Mouse (Mus musculus) heart, embryonic 10.5 days (tissue): Measurements from ENCODE around the gene Mum1. TPM values are rescaled to one million over a fixed set of nuclear protein-coding genes. Genes with fewer than 3 reads are reported as not detected.

ENCODE experiments used
- DNase-seq: peaks from one replicate; pipeline ENCODE4 v3.0.0-alpha.2; 2017; ENCODE audit warnings: low spot score
- H3K27ac ChIP-seq: fragments of 300-500 bp; sonication (generic); 2 replicates; pipeline ENCODE4 v1.5.1; 2016; ENCODE audit warnings: mild to moderate bottlenecking
- H3K27me3 ChIP-seq: fragments of 300-500 bp; sonication (generic); 2 replicates; pipeline ENCODE4 v1.6.1; 2016; ENCODE audit warnings: mild to moderate bottlenecking; ENCODE audit not compliant: poor library complexity, insufficient read depth, severe bottlenecking
- H3K36me3 ChIP-seq: fragments of 300-500 bp; sonication (generic); 2 replicates; pipeline ENCODE4 v1.6.1; 2016; ENCODE audit warnings: mild to moderate bottlenecking, moderate library complexity
- H3K4me1 ChIP-seq: fragments of 300-500 bp; sonication (generic); 2 replicates; pipeline ENCODE4 v1.6.1; 2016; ENCODE audit warnings: mild to moderate bottlenecking
- H3K4me3 ChIP-seq: fragments of 300-500 bp; sonication (generic); 2 replicates; pipeline ENCODE4 v1.5.1; 2016; ENCODE audit warnings: mild to moderate bottlenecking, moderate library complexity
- H3K9me3 ChIP-seq: fragments of 300-500 bp; sonication (generic); 2 replicates; pipeline ENCODE4 v1.6.1; 2016; ENCODE audit warnings: mild to moderate bottlenecking, moderate library complexity
- WGBS: fragments of 180-500 bp; shearing (Covaris S2); methylation state at CpG from one replicate; pipeline ENCODE4 v1.1.7; 2016; 5-methylcytosine and 5-hydroxymethylcytosine counted together
- polyA plus RNA-seq: library from polyadenylated mRNA; unstranded; fragments of >200 nt; fragmentation: Nextera tagmentation; extraction: Ambion mirVana; gene quantifications from 2 replicates; pipeline ENCODE4 v1.2.1, GENCODE M21; 2016

Gene Mum1
- 56.4 and 76.5 TPM in 2 replicates for polyA plus RNA-seq

DNA sequence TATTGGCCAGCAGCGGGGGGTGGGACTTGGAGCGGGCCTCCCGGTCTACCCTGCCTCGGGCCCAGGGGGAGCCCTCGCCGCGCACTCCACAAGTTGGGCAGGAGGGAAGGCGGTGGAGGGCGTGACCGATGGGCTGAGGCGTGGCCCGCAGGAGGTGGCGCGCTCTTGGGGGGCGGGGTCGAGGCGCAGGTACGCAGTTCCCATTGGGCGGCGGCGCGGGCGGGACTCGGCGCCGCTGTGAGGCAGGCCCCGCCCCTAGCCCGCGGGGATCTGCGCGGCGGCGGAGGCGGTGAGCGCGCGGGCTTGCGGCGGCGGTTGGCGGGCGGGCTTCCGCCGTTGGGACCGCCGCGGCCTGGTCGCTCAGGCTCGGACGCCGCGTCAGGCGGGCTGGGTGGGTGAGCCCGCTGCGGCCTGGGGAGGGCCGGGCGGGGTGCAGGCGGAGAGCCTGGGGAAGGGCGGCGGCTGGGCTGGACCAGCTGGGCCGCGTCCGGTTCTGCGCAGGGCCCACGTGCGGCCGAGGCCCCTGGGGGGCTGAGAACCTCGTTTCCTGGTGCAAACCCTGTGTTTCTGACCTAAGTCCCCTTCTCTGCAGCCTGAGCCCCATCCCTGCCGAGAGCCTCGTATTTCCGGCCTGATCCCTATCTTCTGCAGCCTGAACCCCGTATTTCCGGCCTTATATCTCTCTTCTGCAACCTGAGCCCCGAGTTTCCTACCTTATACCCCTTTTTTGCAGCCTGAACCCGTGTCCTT lies at the start of gene Mum1:
TSS of gene Mum1 (plus strand) at position 19 of the 750 bp plus-strand sequence.
- peak; percentile 100 for DNase-seq
- peaks cover 38% of the 10 kb centered on the region for H3K4me1 ChIP-seq
- WGBS, result 0% methylated on average over 74 of the region's 75 CpGs
- H3K36me3 ChIP-seq, result peaks cover 27% of the 10 kb centered on the region
- peak within 1 kb of the TSS; percentile 96 for H3K27ac ChIP-seq
- no peaks in the 10 kb centered on the region for H3K27me3 ChIP-seq
- H3K9me3 ChIP-seq, result no peaks in the 10 kb centered on the region
- peak within 1 kb of the TSS; percentile 88 for H3K4me3 ChIP-seq

DNA sequence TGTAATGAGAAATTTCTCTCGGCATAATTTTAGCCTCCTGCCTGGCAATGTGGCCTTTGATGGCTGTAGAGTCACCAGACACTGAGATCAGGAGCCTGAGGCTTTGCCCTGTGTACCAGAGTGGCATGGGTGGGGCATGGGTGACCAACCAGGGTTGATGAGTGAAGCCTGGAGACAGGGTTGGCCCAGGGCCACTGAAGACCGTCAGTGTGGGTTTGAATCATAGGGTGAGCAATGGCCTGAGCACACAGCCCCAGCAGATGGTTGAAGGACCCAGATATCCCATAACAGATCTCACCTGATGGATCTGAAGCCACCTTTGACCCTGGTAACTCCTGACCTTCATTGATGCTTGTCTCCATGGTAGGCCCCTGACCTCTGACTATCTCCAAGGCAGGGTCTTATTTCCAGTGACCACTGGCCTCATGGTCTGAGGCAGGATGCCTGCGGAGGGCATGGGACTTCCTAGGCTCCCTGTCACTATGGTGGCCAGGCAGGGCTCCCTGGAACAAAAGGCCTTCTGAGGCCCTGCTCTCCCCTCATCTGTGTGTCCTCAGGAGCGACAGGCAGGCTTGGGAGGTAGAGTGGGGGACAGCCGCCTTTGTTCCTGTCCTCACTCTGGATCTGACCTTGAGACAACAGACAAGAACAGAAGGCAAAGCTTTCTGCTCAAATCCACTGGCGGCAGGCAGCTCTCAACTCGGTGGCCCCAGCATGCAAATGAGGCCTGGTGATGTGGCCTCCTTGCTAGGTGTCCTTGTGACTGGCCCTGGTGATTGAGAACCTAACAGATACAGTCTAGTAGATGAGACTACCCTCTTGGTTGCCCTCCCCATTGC lies 48.6 kb upstream of the Mum1 start:
- Histone ChIP-seq H3K9me3 (no peaks in the 10 kb centered on the region), H3K4me1 (peaks cover 64% of the 10 kb centered on the region), H3K4me3 (no peak overlapping the region), H3K36me3 (peaks cover 5% of the 10 kb centered on the region; the same call in 1 of the 2 replicates), H3K27me3 (peaks cover 16% of the 10 kb centered on the region), H3K27ac (peak overlapping the region; percentile 93)
- no peak for DNase-seq
- 58% methylated on average over 7 of the region's 7 CpGs for WGBS

DNA sequence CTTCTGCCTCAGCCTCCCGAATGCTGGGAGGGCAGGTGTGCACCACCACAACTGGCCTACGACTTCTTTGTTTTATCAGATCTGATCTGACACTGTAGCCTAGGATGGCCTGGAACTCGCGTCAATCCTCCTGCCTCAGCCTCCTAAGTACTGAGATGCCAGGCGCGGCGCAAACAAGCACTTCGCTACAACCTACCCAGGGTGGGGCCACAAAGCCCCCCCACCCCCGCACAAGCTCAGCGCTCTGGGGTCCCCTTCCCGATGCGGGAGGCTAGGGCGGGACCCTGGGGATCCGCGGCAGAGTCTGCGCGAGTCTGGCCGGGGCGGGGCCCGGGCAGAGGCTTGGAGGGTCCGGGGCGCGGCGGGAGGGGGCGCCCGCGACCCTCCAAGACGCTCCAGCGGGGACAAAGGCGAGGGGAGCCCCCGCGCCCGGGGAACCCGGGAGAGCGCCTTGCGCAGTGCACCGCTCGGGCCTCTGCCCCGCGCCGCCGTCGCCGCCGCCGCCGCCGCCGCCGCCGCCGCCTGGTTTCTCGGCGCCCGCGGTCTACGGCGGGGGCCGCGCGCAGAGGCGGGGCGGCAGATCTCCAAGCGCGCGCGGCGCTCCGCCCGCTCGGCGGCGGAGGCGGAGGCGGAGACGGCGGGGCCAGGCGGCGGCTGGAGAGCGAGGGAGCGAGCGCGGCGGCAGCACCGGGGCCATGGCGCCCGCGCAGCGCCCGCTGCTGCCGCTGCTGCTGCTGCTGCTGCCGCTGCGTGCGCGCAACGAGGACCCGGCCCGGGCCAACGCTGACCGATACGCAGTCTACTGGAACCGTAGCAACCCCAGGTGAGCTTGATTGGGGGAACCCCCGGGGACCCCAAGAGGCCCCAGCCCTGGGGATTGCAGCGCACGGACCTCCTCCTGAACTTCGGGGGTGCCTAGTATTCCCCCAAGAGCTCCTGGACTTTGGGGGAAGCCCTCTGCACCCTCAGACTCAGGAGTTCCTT lies 46.9 kb upstream of the Mum1 start, which contains the start of gene Efna2:
TSS of gene Efna2 (plus strand) at position 415 of the 984 bp plus-strand sequence.
- Histone ChIP-seq H3K36me3 (peaks cover 16% of the 10 kb centered on the region), H3K4me3 (peak within 1 kb of the TSS; percentile 81), H3K27me3 (peaks cover 22% of the 10 kb centered on the region), H3K9me3 (no peaks in the 10 kb centered on the region), H3K4me1 (peaks cover 60% of the 10 kb centered on the region), H3K27ac (peak within 1 kb of the TSS; percentile 93)
- WGBS, result 8% methylated on average over 92 of the region's 106 CpGs
- no peak for DNase-seq

DNA sequence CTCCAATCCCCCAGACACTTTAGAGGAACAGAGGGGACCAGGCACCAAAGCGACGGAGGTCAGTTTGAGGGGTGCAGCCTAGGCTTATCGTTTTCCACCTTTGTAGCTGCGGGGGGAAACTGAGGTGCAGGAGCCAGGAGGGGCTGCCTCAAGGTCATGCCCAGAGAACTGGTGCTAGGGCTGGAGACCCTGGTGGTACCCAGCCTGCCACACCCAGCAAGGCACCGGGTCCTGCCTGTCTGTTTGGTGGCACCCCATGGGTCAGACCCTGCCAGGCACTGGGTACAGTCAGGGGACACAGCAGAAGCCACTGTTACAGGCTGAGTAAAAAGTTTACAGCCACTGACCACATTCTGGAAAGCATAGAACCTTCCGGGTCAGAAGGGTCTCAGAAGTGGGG lies 45.9 kb upstream of the Mum1 start:
- DNase-seq, result no peak
- peak overlapping the region; percentile 93 for H3K27ac ChIP-seq

DNA sequence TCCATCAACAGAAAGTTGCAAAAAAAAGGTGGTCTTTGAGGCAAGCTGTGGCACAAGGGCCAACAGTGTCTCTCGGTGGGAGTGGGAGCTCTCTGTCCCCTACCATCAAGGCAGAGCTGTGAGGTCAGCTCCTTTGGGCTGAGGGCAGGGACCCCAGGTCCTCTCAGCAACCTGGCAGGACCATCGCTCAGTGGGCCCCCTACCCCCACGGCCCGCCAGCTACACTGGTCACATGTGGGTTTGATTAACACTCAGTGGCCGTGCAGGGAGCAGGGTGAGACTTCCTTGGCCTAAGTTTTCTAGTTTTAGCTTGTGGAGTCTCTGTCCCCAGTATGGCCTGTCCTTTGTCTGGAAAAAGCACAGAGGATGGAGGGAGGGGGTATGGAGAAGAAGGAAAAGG lies 45.4 kb upstream of the Mum1 start:
- no peaks in the 10 kb centered on the region for H3K9me3 ChIP-seq
- 54% methylated on average over 5 of the region's 5 CpGs for WGBS
- H3K4me1 ChIP-seq, result peaks cover 55% of the 10 kb centered on the region
- H3K27ac ChIP-seq, result peak overlapping the region; percentile 93
- no peak for DNase-seq
- H3K36me3 ChIP-seq, result peaks cover 13% of the 10 kb centered on the region
- H3K27me3 ChIP-seq, result peaks cover 34% of the 10 kb centered on the region
- H3K4me3 ChIP-seq, result peak overlapping the region; percentile 81

More for the DNA sequence above, 45.9 kb upstream of the Mum1 start:
- 51% methylated on average over 6 of the region's 6 CpGs for WGBS
- H3K36me3 ChIP-seq, result peaks cover 13% of the 10 kb centered on the region
- no peaks in the 10 kb centered on the region for H3K9me3 ChIP-seq
- H3K4me3 ChIP-seq, result peak overlapping the region; percentile 81
- peaks cover 55% of the 10 kb centered on the region for H3K4me1 ChIP-seq
- H3K27me3 ChIP-seq, result peaks cover 29% of the 10 kb centered on the region

DNA sequence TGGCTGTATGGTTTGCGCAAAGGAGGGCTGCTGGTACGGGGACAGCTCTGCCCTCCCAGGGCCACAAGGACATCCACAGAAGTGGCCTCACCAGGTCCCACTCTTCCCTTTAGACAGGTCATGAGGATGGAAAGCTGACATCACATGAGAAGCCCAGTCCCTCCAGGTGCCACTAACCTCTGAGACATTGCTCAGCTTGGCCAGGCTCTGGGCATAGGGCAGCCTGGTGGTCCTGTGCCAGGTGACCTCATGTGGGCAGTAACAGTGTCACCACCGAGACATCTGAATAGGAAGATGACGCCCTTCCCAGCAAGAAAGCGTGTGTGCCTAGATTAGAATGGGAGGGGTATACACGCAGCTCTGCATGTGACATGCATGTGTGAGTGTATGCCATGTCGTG lies 43.7 kb upstream of the Mum1 start:
- H3K4me1 ChIP-seq, result peaks cover 51% of the 10 kb centered on the region
- no peak for DNase-seq
- H3K27ac ChIP-seq, result no peak overlapping the region
- peaks cover 51% of the 10 kb centered on the region for H3K27me3 ChIP-seq
- H3K36me3 ChIP-seq, result peaks cover 22% of the 10 kb centered on the region
- H3K9me3 ChIP-seq, result no peaks in the 10 kb centered on the region
- WGBS, result 90% methylated on average over 7 of the region's 7 CpGs
- H3K4me3 ChIP-seq, result no peak overlapping the region

DNA sequence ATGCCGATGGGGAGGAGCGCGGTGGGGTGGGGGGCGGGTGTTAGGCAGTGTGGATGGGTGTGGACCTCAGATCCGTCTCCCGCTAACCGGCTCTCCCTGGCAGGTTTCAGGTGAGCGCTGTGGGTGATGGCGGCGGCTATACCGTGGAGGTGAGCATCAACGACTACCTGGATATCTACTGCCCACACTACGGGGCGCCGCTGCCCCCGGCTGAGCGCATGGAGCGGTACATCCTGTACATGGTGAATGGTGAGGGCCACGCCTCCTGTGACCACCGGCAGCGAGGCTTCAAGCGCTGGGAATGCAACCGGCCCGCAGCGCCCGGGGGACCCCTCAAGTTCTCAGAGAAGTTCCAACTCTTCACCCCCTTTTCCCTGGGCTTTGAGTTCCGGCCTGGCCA lies 39.6 kb upstream of the Mum1 start:
- no peak for DNase-seq
- Histone ChIP-seq H3K9me3 (no peaks in the 10 kb centered on the region), H3K36me3 (peaks cover 38% of the 10 kb centered on the region), H3K4me1 (peaks cover 30% of the 10 kb centered on the region), H3K27me3 (peaks cover 76% of the 10 kb centered on the region), H3K27ac (no peak overlapping the region), H3K4me3 (no peak overlapping the region)
- WGBS, result 40% methylated on average over 27 of the region's 27 CpGs

DNA sequence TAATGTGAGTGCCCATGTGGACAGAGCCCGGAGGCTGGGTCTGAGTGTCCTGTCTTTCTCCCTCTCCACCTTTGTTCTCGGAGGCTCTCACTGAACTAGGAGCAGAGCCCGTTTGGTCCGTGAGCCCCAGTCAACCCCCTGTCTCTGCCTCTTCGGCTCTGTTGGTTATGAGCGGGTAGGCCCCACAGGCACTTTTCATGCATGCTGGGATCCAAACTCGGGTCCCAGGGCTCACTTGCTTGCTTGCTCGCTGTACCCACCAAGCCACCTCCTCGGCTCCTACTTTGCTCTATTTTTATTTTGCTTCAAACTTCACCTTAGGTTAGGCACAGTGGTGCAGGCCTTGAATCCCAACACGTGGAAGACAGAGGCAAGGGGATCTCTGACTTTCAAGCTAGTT lies 38.5 kb upstream of the Mum1 start:
- peaks cover 85% of the 10 kb centered on the region for H3K27me3 ChIP-seq
- peaks cover 35% of the 10 kb centered on the region for H3K36me3 ChIP-seq
- peaks cover 30% of the 10 kb centered on the region for H3K4me1 ChIP-seq
- no peak overlapping the region for H3K4me3 ChIP-seq
- WGBS, result 90% methylated on average over 10 of the region's 10 CpGs
- no peak for DNase-seq
- no peaks in the 10 kb centered on the region for H3K9me3 ChIP-seq
- no peak overlapping the region for H3K27ac ChIP-seq

DNA sequence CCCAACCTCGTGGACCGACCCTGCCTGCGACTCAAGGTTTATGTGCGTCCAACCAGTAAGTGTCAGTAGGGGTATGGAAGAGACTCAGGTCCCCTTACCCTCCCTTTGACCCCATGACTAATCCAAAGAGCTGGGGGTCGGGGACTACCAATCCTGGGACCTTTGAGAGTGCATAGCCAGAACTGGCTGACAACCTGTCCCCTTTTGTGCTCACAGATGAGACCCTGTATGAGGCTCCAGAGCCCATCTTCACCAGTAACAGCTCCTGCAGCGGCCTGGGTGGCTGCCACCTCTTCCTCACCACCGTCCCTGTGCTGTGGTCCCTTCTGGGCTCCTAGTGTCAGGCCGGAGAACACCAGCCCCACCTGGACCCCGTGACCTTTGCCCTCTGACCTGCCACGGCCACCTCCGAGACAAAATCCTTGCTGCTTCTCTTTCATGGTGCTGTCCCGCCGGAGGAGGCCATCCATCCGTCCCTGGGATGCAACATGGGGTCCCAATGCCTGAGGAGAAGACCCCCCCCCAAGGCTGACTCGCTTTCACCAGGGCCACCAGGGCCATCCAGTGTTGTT lies 37.7 kb upstream of the Mum1 start:
- Histone ChIP-seq H3K4me1 (peaks cover 34% of the 10 kb centered on the region), H3K9me3 (no peaks in the 10 kb centered on the region), H3K27me3 (peaks cover 93% of the 10 kb centered on the region), H3K36me3 (peaks cover 29% of the 10 kb centered on the region), H3K27ac (no peak overlapping the region), H3K4me3 (no peak overlapping the region)
- DNase-seq, result no peak
- 78% methylated on average over 15 of the region's 15 CpGs for WGBS

DNA sequence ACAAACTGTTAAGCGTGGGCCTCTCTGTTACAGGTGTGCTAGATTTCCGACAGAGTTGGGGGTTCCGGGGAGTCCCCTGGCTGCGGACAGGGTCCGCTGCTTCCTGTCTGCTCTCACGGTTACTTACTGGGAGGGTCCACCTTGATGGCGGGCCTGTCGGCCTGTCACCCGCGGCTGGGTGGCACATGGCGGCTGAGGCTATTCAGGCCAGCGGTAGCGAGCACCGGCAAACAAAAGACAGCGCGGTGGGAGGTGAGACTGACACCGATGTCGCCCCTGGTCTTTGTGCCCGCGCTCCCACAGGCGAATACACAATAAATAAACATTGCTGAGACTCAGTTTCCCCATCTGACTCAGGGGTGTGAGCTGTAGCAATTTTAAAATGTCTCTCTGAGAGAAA lies 36.2 kb upstream of the Mum1 start:
- DNase-seq, result no peak
- peaks cover 25% of the 10 kb centered on the region for H3K36me3 ChIP-seq
- peaks cover 44% of the 10 kb centered on the region for H3K4me1 ChIP-seq
- H3K27ac ChIP-seq, result peak overlapping the region; percentile 73; the same call in 1 of the 2 replicates
- peak overlapping the region; percentile 61 for H3K4me3 ChIP-seq
- 5% methylated on average over 21 of the region's 21 CpGs for WGBS
- no peaks in the 10 kb centered on the region for H3K9me3 ChIP-seq
- H3K27me3 ChIP-seq, result peaks cover 91% of the 10 kb centered on the region

DNA sequence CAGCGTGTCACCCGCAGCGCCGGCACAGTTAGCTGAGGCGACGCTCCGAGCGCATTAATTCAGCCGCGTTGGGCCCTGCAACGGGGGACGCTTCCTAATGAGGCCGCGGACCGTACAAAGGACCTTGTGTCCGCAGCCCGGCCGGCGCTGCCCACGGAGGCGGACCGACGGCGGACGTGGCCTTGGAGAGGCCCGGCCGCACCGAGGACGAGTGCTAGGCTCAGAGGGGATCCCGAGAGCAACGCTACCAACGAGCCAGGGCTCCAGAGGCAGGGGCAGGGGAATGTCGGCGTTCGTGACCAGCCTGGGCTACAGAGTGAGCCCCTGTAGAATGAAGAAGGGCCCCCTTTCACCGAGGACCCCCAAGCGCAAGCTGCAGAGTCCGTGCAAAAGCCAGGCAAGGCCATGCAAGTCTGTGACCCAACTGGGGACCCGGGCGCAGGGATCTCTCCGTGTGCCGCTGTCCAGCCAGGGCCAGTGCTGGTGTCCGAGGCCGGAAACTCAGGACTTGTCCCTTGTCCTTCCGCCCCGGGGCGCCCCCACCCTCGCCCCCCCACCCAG lies 35.7 kb upstream of the Mum1 start:
- Histone ChIP-seq H3K36me3 (peaks cover 25% of the 10 kb centered on the region), H3K4me1 (peaks cover 40% of the 10 kb centered on the region), H3K27ac (peak overlapping the region; percentile 73; the same call in 1 of the 2 replicates), H3K4me3 (peak overlapping the region; percentile 61), H3K27me3 (peaks cover 87% of the 10 kb centered on the region), H3K9me3 (no peaks in the 10 kb centered on the region)
- no peak for DNase-seq
- under 1% methylated on average over 47 of the region's 48 CpGs for WGBS

DNA sequence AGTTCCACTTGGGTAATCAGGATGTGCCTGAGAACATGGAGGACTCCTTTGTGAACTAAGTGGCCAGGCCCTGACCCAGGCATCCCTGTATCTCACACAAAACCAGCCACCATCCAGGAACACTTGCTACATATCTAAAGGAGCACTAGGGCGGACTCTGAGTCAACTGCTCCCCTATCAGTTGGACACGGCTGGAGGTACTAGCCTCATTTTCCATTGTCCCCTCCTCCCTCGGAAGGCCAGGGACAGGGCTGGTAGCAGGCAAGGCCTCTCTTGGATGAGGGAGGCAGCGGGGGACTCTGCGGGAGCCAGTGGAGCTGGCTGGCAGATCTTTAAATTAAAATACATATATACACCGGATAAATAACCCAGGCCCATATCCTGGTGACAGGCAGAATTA lies 32.3 kb upstream of the Mum1 start:
- DNase-seq, result no peak
- 63% methylated on average over 6 of the region's 6 CpGs for WGBS
- Histone ChIP-seq H3K27ac (no peak overlapping the region), H3K4me3 (no peak overlapping the region), H3K27me3 (peaks cover 53% of the 10 kb centered on the region), H3K9me3 (no peaks in the 10 kb centered on the region), H3K36me3 (peaks cover 2% of the 10 kb centered on the region), H3K4me1 (peaks cover 30% of the 10 kb centered on the region)
